9 mouse cellular contexts compared by ENCODE assay signal in the genomic region with DNA sequence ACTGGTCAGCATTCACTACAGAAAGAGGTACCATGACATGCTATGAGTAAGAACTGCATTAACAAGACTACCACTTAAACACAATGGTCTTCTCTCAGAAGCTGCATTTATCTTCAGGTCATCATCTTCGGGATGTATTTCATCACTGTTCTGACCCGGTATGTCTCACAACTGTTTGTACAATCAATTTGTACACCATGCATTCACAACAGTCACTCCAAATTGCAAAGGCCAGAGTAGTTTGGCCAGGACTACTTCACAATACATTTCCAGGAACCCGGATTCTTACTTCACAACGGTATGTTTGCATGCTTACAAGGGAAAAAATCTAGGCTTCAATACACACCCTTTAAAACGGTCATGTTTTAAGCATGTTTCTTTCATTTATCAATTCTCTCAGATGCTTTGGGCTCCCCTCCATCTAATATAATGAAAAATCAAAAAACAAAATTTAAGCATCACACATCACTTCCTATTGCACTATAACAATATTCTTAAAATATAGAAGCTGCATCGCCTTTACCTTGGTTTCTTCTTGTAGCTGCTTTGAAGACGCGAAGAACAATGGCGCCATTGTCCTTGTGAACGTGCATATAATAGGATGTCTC. TPM values are rescaled to one million over a fixed set of nuclear protein-coding genes. Genes with fewer than 3 reads are reported as not detected.
DNase-seq lines count a peak whose midpoint lies in the region; ATAC-seq and TF ChIP-seq lines count a peak whose summit lies in the region.
"Had no signal": no experiment of that assay in that cellular context is flagged by ENCODE, and none has a peak within 500 bp of the region (broad histone marks: within the 10 kb centered on the region; RNA-seq: fewer than 3 reads in every experiment).

No protein-coding gene starts in this region.

- no peak for TF ChIP-seq CTCF in gastrocnemius, adult 2 months (IDR thresholded peaks at IDR 0.05)

- DNase-seq in gastrocnemius, adult 2 months = no peak
- no peak for DNase-seq in gastrocnemius, postnatal 4 days (ENCODE audit: low spot score in 2 of 2)
- peak; percentile 52 for DNase-seq in A20 (ENCODE audit: low read depth, low spot score)
- DNase-seq in right cerebral cortex, adult 18-20 months = no peak
- DNase-seq in gastrocnemius, adult 18-20 months (ENCODE audit: low spot score) = no peak

- H3K4me3 ChIP-seq in gastrocnemius, adult 2 months = peak overlapping the region; percentile 83
- H3K4me3 ChIP-seq in forebrain, embryonic 12.5 days (replicated peaks) = peak overlapping the region; percentile 75
- peak overlapping the region; percentile 75 for H3K4me3 ChIP-seq in liver, embryonic 15.5 days (replicated peaks)

- no peak for ATAC-seq in forebrain, embryonic 12.5 days (ENCODE audit: low FRiP score)
- no peak for ATAC-seq in liver, embryonic 15.5 days (ENCODE audit: insufficient read depth)
- ATAC-seq in CD4-positive, CD25-positive, alpha-beta regulatory T cell, adult 4 months = no peak

- no peaks in the 10 kb centered on the region for H3K27me3 ChIP-seq in forebrain, embryonic 12.5 days
- no peaks in the 10 kb centered on the region for H3K27me3 ChIP-seq in liver, embryonic 15.5 days

- peak overlapping the region; percentile 66 for H3K4me2 ChIP-seq in forebrain, embryonic 12.5 days
- peak overlapping the region; percentile 99 for H3K4me2 ChIP-seq in liver, embryonic 15.5 days

- H3K36me3 ChIP-seq in forebrain, embryonic 12.5 days (replicated peaks) = peaks cover 14% of the 10 kb centered on the region
- peaks cover 13% of the 10 kb centered on the region for H3K36me3 ChIP-seq in liver, embryonic 15.5 days (replicated peaks)

- no peaks in the 10 kb centered on the region for H3K9me3 ChIP-seq in forebrain, embryonic 12.5 days
- no peaks in the 10 kb centered on the region for H3K9me3 ChIP-seq in liver, embryonic 15.5 days (replicated peaks)

- intact Hi-C loops in gastrocnemius, adult 2 months (cut with DNase I) = loop anchor here (1.0 to 2.0 kb wide), 2 partner anchors 25 to 39 kb away; no protein-coding TSS in a partner anchor

- H3K27ac ChIP-seq in gastrocnemius, adult 2 months = peak overlapping the region; percentile 91
- H3K27ac ChIP-seq in forebrain, embryonic 12.5 days = peak overlapping the region; percentile 92
- peak overlapping the region; percentile 83 for H3K27ac ChIP-seq in liver, embryonic 15.5 days (replicated peaks)

- peaks cover 16% of the 10 kb centered on the region for H3K4me1 ChIP-seq in forebrain, embryonic 12.5 days
- H3K4me1 ChIP-seq in liver, embryonic 15.5 days (replicated peaks) = peaks cover 34% of the 10 kb centered on the region

- H3K9ac ChIP-seq in forebrain, embryonic 12.5 days = peak overlapping the region; percentile 89
- peak overlapping the region; percentile 79 for H3K9ac ChIP-seq in liver, embryonic 15.5 days

- WGBS in forebrain, embryonic 12.5 days = 0% methylated on average over 10 of the region's 10 CpGs
- WGBS in liver, embryonic 15.5 days (ENCODE audit: insufficient replicate concordance) = under 1% methylated on average over 10 of the region's 10 CpGs

RNA-seq across cellular contexts. Expression of gene Zfp949, which starts 25.8 kb away (rescaled TPM):
- total RNA-seq in gastrocnemius, adult 2 months (2021) = 10 to 100 TPM in 1 of 2 experiments, 1 to 10 TPM in 1; 9.0 to 10.5 TPM
- 1 to 10 TPM; 6.1 to 6.3 TPM for total RNA-seq in gastrocnemius, postnatal 4 days (2021)
- polyA plus RNA-seq in forebrain, embryonic 12.5 days (2016; fragmentation: Nextera tagmentation; extraction: Ambion mirVana) = 10.7 and 10.8 TPM in 2 replicates
- 6.4 and 7.9 TPM in 2 replicates for polyA plus RNA-seq in liver, embryonic 15.5 days (2015; fragmentation: Nextera tagmentation; extraction: Ambion mirVana)
- 10 to 100 TPM; 15.4 to 16.7 TPM for polyA plus RNA-seq in CD4-positive, CD25-positive, alpha-beta regulatory T cell, adult 4 months (2017; shearing (Covaris generic))
- total RNA-seq in gastrocnemius, adult 18-20 months (2021) = 1 to 10 TPM; 8.4 to 9.5 TPM

RNA-seq across cellular contexts. Expression of gene Syncrip, which starts 39.7 kb away (rescaled TPM):
- total RNA-seq in gastrocnemius, adult 2 months (2021) = 10 to 100 TPM; 59.4 to 65.0 TPM
- 100 to 1,000 TPM in 1 of 2 experiments, 10 to 100 TPM in 1; 91.0 to 105 TPM for total RNA-seq in gastrocnemius, postnatal 4 days (2021)
- 153 and 154 TPM in 2 replicates for polyA plus RNA-seq in forebrain, embryonic 12.5 days (2016; fragmentation: Nextera tagmentation; extraction: Ambion mirVana)
- 28.9 and 33.1 TPM in 2 replicates for polyA plus RNA-seq in liver, embryonic 15.5 days (2015; fragmentation: Nextera tagmentation; extraction: Ambion mirVana)
- polyA plus RNA-seq in CD4-positive, CD25-positive, alpha-beta regulatory T cell, adult 4 months (2017; shearing (Covaris generic)) = 100 to 1,000 TPM in 1 of 2 experiments, 10 to 100 TPM in 1; 96.0 to 101 TPM
- 10 to 100 TPM; 51.4 to 68.7 TPM for total RNA-seq in gastrocnemius, adult 18-20 months (2021)

RNA-seq across cellular contexts. Expression of gene Trim43a, which starts 58.6 kb away (rescaled TPM):
- under 1 TPM; 0.23 to 0.28 TPM for total RNA-seq in gastrocnemius, adult 2 months (2021)
- total RNA-seq in gastrocnemius, postnatal 4 days (2021) = not detected
- polyA plus RNA-seq in forebrain, embryonic 12.5 days (2016; fragmentation: Nextera tagmentation; extraction: Ambion mirVana) = 0.20 TPM in 1 of 2 replicates, not detected in the other
- polyA plus RNA-seq in liver, embryonic 15.5 days (2015; fragmentation: Nextera tagmentation; extraction: Ambion mirVana) = not detected in 2 replicates
- not detected for polyA plus RNA-seq in CD4-positive, CD25-positive, alpha-beta regulatory T cell, adult 4 months (2017; shearing (Covaris generic))
- total RNA-seq in gastrocnemius, adult 18-20 months (2021) = under 1 TPM; 0.12 to 0.30 TPM
- polyA plus RNA-seq: large intestine, adult 2 months had no signal
